Mouse (Mus musculus) cerebral cortex, adult 2 months (tissue): Measurements from ENCODE around the gene Kcnip3.

Experiments used
- WGBS: fragments of 180-500 bp; shearing (Covaris S2); methylation state at CpG from one replicate; pipeline ENCODE4 v1.1.7; 2018; 5-methylcytosine and 5-hydroxymethylcytosine counted together

Gene Kcnip3

DNA sequence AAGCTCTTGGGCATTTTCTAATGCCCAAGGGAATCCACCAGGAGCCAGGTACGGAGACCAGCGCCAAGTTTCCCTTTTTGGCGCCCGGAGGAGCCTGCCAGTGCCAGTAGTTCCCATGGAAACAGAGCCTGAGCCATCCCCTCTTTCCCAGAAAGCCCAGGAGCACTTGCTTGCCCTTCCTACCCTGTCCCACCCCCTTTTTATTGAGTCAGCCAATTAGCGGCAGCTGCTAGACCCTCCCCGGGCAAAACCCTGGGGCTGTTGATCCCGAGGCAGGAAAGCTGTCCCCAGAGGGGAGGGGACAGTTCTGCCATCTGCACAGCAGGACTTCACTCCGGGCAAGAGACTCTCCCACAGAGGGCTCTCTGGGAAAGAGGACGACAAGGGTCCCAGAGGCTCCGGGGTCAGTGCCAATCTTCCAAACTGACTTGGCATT, at the start of gene Kcnip3:
TSS of gene Kcnip3 (minus strand) at position 89 of the 436 bp plus-strand sequence.
- 8% methylated on average over 10 of the region's 10 CpGs for WGBS

DNA sequence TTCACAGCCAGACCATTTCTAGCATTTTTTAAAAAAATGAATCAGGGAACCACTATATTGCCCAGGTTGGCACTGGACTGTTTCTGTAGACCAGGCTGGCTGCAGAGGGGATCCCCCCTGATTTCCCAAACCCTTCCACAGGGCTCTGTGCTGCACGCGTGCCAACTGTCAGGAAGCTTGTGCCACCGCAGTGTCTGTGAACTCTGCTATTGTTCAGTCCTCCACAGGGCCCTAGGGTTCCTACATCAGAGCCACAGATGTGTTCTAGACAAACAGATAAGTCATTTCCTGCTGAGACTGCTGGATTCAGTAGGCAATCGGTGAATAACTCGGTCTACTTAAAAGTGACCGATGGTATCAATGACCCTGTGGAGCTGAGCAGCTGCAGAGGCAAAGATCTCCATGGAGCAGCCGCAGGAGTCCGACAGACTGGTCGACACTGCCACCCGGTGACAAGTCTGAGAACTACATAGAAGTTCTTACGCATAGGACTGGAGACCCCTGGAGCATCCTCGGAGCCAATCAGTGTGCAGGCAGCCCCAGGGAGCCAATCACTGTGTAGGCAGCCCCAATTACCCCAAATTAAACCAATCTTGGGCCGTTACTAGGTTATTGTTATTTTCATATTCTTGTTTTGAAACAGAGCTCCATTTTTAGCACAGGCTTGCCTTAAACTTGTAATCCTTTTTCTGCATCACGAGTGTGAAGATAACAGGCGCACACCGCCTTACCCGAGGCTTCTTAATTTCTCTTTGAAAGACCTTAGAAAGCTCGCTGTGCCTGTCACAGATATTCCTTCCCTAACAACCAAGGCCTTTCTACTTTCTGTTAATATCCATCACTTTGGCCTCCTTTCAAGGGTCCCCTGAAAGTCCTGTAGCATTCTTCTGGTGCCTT, 37.4 kb upstream of the Kcnip3 start:
- 9% methylated on average over 18 of the region's 18 CpGs for WGBS

DNA sequence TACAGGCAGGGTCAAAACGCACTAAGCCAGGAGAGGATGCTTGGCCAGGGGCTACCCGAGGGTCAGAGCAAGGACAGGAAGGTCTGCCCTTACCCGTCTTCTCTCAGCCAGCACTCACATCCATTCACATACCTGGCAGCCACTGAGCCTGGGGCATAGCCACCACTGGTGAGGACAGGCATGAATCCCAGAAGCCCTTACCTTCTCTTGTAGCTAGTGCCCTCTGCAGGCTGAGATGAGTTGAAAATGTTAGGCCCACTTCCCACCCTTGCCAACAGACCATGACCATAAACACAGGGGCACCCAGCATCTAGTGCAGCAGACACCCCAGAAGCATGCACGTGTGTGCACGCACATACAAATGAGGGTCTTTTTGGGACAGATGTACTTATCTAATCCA, 29.2 kb upstream of the Kcnip3 start:
- 59% methylated on average over 5 of the region's 5 CpGs for WGBS

DNA sequence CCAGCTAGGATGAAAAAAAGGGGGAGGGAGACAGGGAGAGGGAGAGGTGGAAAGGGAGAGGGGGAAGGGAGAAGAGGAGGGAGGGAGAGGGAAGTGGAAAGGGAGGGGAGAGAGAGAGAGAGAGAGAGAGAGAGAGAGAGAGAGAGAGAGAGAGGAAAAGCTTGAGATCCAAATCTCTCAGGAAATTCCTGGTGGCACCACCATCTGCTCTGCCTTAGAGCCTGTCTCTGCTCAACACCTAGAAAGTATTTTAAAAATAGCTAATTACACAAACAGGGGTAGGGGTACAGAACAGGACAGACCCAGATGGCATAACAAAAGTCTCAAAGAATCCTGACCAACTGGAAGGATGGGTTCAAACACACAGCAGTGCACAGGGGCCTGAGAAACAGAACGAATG, 28.6 kb upstream of the Kcnip3 start:
- WGBS, result 73% methylated on average over 1 of the region's 1 CpGs

DNA sequence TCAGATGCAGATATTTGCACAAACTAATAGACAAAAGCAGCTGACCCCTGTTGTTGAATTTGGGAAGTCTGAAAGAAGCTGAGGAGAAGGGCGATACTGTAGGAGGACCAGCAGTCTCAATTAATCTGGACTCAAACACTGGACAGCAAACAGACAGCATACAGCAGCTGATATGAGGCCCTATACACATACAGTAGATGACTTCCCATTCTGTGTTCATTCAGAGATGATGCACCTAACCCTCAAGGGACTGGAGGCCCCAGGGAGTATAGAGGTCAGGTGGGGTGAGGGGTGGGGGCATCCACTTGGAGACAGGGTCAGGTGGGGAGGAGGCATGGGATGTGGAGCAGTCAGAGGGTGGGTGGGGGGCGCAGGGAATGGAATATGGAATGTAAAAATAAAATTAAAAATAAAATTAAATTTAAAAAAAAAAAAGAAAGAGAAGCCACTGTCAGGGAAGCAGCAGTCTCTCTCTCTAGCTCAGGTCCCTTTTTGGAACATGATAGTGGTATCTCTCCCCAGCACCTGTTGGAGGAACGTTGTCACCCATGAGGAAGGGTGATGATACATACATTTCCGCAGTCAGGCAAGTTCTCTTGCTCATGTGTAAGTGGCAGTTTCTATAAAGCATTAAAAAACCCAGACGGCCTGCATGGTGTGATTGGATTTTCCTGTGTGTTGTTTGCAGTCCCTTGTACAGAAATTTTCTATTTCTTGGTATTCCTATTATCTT, 26.6 kb upstream of the Kcnip3 start:
- 86% methylated on average over 5 of the region's 5 CpGs for WGBS

DNA sequence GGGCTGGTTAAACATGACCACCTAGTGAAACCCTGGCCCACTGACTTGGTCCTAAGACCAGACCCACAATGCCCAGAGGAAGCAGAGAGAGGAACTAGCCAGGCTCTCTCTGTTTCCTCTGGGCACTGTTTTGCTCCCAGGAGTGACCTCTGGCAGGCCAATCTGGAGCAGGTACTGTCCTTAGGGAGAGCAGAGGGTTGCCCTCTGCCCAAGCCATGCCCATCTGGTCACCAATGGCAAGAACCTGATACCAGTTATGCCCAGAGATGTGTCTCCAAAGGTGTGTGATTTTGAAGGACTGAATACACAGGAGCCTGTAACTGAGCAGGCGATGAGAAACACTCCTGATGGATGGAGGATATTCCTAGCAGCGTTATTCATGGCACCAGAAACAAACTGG, 19.8 kb upstream of the Kcnip3 start:
- WGBS, result 88% methylated on average over 2 of the region's 2 CpGs

DNA sequence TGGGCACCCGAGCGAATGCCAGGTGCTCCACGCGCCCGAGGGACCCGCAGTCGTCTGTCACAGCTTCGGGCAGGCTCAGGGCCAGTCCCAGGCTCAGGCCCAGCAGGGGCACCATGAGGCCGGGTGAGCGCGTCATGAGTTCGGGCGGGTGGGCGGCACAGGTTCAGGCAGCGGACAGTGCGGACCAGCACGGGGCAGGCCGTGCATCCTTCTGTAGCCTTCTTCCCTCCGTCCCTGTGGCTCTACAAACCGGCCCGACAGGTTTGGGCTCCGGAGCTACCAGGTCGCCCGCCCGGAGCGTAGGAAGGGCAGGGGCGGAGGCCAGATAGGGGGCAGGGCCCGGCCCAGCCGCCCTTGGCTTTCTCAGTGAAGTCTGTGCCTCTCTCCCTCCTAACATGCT, 19.3 kb upstream of the Kcnip3 start, which contains the start of gene Prom2:
TSS of gene Prom2 (minus strand) at position 283 of the 400 bp plus-strand sequence.
- WGBS, result 38% methylated on average over 29 of the region's 29 CpGs

DNA sequence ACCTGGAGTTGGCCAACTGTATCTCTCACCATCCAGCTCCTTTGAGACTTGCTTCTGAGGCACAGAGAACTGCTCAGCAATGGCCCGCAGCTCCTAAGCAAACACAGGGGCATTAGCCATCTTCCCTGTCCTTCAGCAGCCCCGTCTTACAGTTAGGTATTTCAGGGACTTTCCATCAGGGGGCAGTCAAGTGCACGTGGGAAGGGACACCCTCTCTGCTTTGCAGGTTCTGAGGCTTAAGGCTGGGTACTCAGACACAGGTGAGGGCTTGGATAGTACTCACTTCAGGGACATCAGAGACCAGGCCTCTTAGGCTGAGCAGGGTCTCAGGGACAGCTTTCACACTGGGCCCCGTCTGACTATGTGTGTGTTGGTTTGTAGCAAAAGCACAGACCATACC, 17.6 kb upstream of the Kcnip3 start:
- WGBS, result 43% methylated on average over 4 of the region's 4 CpGs

DNA sequence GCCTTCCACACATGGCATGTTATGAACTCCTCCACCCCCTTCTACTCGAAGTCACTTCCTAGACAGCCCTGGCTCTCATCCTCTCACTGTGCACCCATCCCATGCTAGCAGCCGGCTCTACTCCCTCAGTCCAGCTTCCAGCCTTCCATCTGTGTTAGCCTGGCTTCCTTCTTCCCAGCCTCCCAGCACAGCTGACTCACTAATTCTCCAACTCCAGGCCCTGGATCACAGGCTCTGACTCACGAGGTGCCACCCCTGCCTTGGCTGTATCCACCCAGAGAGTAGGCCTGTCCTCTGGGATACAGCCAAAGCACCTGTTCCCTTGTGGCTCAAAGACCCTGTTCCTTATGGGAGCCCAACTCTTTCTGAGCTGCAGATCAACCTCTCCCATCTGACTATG, 15.7 kb upstream of the Kcnip3 start:
- 34% methylated on average over 3 of the region's 3 CpGs for WGBS

DNA sequence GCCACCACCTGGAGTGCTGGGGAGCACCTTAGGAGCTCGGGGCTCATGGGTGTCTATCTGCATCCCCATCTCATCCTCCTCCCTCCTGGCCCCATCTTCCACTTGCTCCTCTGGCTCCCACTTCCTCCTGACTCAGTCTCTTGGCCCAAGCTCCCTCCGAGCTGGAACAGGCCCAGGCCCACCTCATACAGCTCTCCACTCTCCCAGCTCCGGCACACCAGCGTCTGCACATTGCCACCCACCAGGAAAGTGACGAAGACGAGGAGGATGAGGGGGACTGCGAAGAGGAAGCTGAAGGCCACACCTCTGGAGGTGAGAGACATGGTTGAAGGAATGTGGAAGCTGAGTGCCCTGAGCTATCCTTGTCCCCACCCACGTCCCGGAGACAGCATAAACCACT, 13.5 kb upstream of the Kcnip3 start:
- WGBS, result 46% methylated on average over 9 of the region's 9 CpGs

DNA sequence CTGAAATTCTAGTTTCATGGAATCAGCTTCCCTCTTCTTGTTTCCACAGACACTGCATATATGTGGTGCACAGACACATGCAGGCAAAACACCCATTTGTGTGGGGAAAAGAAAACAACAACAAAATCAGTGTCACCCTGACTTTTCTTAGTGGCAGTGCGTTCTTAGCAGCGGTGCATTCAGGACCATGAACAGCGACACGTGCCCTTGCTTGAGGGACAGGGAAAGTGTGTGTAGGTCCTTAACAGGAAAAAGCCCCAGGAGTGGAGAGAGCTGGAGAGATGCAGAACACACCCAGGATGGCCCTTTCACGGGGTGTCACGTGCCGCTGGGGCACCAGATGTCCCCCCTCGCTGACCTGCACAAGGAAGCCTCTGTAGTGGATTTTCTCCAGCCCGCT, 10.5 kb upstream of the Kcnip3 start:
- WGBS, result 41% methylated on average over 9 of the region's 9 CpGs

DNA sequence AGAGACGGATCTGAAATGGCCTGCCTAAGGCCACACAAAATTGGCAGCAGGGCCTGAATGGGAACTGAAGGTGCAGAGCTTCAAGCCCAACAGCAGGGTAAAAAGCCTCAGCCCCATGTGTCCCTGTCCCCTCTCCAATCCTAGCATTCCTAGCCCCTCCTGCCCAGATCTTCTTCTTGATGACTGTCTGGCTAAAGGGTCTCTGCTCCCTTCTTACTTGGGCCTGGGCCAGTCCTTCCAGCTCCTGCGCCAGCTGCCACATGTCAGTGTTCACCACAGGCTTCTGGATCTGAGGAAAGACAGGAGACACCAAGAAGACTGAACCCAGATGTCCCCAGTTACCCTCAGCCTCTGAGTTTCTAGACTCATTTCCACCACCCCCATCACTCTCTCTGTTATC, 9.7 kb upstream of the Kcnip3 start:
- WGBS, result 92% methylated on average over 2 of the region's 2 CpGs

DNA sequence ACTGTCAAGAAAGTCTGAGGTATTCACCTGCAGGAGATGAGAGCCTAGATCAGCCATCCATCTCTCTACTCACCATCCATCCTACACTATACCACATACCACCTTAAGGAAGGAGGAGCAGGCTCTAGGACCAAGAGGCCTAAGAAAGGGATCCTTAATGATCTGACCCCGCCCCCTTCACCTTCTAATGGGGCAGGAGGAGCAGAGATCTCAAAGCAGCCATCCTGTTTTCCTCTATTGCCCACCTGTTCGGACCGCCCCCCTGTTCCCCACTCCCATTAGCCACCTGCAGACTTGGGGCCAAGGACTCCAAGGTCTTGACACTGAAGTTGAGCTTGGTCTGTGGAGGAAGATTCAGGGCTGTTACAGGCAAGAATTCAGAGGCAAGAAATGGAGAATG, 8.5 kb upstream of the Kcnip3 start:
- 85% methylated on average over 3 of the region's 3 CpGs for WGBS

DNA sequence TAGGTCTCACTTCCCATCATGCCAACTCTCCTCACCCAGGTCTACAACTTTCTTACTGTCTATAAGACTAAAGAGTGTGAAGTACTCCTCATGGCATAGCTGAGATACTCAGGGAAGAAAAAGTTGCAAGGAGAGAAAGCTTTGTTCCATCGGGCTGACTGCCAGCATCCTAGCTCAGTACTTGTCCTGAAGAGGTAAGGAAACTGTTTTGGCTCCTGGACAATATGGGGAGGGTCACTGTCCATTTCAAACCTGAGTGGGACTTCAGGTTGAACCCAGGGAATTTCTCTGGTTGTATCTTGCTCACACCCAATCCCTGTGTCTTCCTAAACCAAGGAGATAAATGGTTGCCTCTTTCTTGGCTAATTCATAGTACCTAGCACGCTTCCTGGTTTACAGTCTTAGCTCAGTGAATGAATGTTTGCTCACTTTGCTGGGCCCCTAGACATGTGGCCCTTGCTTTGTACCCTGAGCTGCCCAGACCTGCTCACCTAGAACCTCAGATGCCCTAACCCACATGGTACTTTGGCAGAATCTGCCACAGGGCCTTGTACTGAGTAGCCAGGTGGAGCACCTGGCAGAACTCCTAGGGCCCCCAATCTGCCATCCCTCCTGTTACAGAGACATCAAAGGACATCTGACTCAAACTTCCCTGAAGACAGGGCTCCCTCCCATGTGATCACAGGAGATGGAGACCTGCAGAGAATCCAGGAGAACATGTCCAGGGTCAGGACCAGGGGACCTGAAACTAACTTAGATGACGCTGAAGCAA, 3.3 kb upstream of the Kcnip3 start:
- 88% methylated on average over 3 of the region's 3 CpGs for WGBS

DNA sequence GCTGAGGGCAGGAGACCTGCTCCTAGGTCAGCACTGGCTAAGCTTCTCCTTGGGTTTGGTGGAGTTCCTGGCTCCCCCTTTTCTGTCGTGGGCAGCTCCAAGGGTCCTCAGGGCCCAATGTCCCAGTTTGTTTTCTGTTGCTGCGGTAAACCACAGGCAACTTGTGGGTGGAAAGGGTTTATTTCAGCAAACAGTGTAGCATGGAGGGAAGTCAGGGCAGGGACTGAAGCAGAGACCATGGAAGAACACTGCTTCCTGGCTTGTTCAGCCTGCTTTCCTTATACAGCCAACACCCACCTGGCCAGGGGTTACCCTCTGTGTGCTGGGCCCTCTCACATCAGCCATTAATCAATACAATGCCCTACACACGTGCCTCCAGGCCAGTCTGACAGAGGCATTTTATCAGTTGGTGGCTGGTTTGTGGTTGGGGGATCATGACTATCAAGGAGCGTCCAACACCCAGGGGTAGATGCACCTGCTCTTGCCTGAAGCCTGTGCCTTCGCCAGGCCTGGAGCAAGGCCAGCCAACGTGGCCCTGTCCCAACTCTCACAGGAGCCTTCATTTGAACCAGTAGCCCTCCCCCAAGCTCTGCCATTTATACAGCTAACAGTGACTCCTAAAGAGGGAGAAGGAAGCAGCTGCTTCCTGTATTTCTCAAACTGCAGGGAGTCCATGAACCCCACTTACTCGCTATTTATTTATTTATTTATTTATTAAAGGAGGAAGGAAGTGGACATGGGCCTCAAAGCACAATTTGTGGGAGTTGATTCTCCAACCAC, 2.2 kb upstream of the Kcnip3 start:
- WGBS, result 56% methylated on average over 7 of the region's 7 CpGs

DNA sequence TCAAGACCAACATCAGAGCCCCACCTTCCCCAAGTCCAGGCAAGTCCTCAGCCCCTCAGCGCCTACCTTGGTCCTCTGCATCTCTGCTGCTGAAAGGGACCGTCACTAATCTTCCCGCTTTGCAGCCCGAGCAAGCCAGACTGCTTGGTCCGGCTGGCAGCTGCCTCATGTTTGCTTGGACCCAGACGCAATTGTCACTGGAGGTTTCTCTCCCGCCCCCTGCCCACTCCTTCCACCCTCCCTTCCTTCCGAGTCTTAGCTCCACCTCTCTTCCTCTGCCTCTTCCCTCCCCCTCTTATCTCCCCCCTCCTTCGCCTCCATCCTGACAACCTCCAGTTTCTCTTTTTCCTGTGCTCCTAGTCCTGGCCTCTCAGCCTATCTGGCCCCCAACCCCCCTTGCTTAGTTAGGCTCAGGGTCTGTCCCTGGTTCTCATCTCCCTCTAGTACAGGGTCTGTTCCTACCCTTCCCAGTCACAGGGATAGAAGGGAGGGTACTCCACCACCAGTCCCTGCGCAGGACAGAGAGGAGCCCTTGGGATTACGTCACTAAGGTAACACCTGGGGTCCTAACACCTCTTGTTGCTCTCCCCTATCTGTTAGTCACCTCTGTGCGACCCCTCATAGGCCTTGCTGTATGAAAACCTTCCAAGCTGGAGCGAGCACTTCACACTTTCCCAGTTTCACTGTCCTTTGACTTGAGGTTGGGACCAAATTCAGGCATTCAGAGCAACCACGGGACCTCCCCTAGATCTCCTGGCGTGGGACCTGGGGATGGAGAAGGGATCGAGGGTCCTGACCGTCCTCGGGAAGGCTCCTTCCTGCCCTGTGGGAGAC, 505 bp downstream of the Kcnip3 start:
- WGBS, result 5% methylated on average over 18 of the region's 18 CpGs

DNA sequence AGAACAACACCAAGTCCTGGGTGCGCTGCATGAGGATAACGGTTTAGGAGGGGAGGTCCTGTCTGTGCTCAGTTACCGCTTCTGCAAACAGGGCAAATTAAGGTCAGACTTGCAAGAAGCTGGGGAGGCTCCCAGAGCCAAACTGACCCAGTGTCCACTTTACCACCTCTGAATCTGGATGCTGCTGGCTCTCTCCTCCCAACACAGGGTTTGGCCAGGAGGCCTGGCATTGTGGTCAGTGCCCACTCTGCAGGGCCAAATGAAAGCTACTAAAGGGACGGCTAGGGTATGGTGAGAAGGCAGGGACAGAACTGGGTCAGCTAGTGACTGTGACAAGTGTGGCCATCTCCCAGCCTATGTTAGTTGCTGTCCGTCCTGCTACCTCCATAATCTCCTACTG, 2.6 kb downstream of the Kcnip3 start:
- WGBS, result 56% methylated on average over 5 of the region's 5 CpGs

DNA sequence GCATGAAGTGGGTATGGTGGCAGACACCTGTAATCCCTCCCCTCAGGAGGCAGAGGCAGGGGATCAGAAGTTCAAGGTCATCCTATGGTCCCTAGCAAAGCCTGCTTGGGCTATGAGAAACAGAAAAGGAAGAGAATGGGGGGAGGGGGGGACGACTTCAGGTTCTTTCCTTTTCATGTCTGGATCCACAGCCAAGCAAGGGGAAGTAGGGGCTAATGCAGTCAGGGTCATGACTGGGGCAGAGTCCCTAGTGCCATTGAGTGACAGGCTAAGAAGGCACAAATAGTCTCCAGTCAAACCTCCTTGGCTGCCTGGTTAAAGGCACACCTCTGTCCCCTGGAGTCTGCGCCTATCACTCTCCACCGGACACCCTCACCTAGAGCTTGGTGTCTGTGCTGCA, 3.1 kb downstream of the Kcnip3 start:
- 56% methylated on average over 3 of the region's 3 CpGs for WGBS

DNA sequence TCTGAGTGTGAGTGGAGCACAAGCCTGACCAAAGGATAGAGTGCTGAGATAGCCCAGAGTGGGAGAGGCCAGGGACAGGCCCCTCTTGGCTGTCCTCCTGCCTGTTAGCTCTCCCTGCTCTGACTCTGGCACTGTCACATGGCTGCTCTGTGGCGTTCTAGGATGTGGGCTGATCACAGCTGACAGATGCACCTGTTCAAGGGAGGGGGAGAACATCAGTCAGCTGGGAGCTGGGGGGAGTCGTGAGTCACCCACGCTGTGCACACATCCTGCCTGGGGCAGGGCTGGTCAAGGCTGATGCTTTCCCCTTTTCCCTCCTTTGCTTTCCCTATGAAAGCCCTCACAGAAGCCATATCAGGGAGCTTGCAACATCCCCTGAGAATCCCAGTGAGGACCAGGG, 3.6 kb downstream of the Kcnip3 start:
- 14% methylated on average over 3 of the region's 3 CpGs for WGBS

DNA sequence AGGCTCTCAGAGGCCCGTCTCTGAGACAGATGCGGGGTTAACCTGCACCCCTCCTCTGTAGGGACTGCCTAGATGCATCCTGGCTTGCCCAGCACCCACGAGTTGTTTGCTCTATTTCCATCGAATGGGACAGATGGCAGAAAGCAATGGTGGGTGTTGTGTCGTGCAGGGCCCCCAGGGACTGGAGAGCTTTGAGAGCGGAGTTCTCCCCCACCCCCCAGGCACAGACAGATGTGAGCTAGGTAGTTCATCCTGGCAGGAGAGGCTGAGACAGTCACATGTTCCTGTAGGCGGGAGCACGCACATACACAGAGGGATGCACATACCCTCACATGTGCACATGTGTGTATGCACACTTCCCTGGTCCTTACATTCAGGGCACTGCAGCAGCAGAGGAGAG, 4.8 kb downstream of the Kcnip3 start:
- 38% methylated on average over 8 of the region's 8 CpGs for WGBS
